Mouse (Mus musculus): ENCODE results near the gene Vegfa.
"Not testable (repeated sequence)": the region's sequence is repeated elsewhere in the genome, so short reads cannot be mapped to it uniquely, and the experiment has no call there.

The Vegfa gene

GRCm38 (mm10) chr17:46017946-46018735 is 14.0 kb downstream of the Vegfa start:
- in situ Hi-C loops (cut with MboI; ENCODE audit: low pct_unique_long_range_greater_than_20kb in 1 of 2, low sequenced_read_pairs in 2 of 2, unreplicated experiment in 1 of 2) = no loop called here

GRCm38 (mm10) chr17:46016617-46017016 is 15.6 kb downstream of the Vegfa start:
- in situ Hi-C loops (cut with MboI; ENCODE audit: low pct_unique_long_range_greater_than_20kb in 1 of 2, low sequenced_read_pairs in 2 of 2, unreplicated experiment in 1 of 2) = no loop called here

GRCm38 (mm10) chr17:46015967-46016366 is 16.2 kb downstream of the Vegfa start:
- in situ Hi-C loops (cut with MboI; ENCODE audit: low pct_unique_long_range_greater_than_20kb in 1 of 2, low sequenced_read_pairs in 2 of 2, unreplicated experiment in 1 of 2) = no loop called here

- in situ Hi-C loops (cut with MboI; ENCODE audit: low pct_unique_long_range_greater_than_20kb in 1 of 2, low sequenced_read_pairs in 2 of 2, unreplicated experiment in 1 of 2) = no loop called here
Measured at GRCm38 (mm10) chr17:46014935-46015334, 17.2 kb downstream of the Vegfa start.

GRCm38 (mm10) chr17:46013549-46013948 is 18.6 kb downstream of the Vegfa start:
- in situ Hi-C loops (cut with MboI; ENCODE audit: low pct_unique_long_range_greater_than_20kb in 1 of 2, low sequenced_read_pairs in 2 of 2, unreplicated experiment in 1 of 2) = no loop called here

- in situ Hi-C loops (cut with MboI; ENCODE audit: low pct_unique_long_range_greater_than_20kb in 1 of 2, low sequenced_read_pairs in 2 of 2, unreplicated experiment in 1 of 2) = no loop called here
Measured at GRCm38 (mm10) chr17:46012211-46012610, 20.0 kb downstream of the Vegfa start.

GRCm38 (mm10) chr17:46010462-46010861 is 21.7 kb downstream of the Vegfa start:
- in situ Hi-C loops (cut with MboI; ENCODE audit: low pct_unique_long_range_greater_than_20kb in 1 of 2, low sequenced_read_pairs in 2 of 2, unreplicated experiment in 1 of 2) = no loop called here

GRCm38 (mm10) chr17:46009182-46009581 is 23.0 kb downstream of the Vegfa start:
- in situ Hi-C loops (cut with MboI; ENCODE audit: low pct_unique_long_range_greater_than_20kb in 1 of 2, low sequenced_read_pairs in 2 of 2, unreplicated experiment in 1 of 2) = no loop called here

- in situ Hi-C loops (cut with MboI; ENCODE audit: low pct_unique_long_range_greater_than_20kb in 1 of 2, low sequenced_read_pairs in 2 of 2, unreplicated experiment in 1 of 2) = no loop called here
Measured at GRCm38 (mm10) chr17:46005458-46005857, 26.7 kb downstream of the Vegfa start.

- in situ Hi-C loops (cut with MboI; ENCODE audit: low pct_unique_long_range_greater_than_20kb in 1 of 2, low sequenced_read_pairs in 2 of 2, unreplicated experiment in 1 of 2) = no loop called here
Measured at GRCm38 (mm10) chr17:46004482-46004881, 27.7 kb downstream of the Vegfa start.

- in situ Hi-C loops (cut with MboI; ENCODE audit: low pct_unique_long_range_greater_than_20kb in 1 of 2, low sequenced_read_pairs in 2 of 2, unreplicated experiment in 1 of 2) = no loop called here
Measured at GRCm38 (mm10) chr17:46003717-46004481, 28.3 kb downstream of the Vegfa start.

GRCm38 (mm10) chr17:45999366-45999940 is 32.7 kb downstream of the Vegfa start:
- in situ Hi-C loops (cut with MboI; ENCODE audit: low pct_unique_long_range_greater_than_20kb in 1 of 2, low sequenced_read_pairs in 2 of 2, unreplicated experiment in 1 of 2) = no loop called here

- in situ Hi-C loops (cut with MboI; ENCODE audit: low pct_unique_long_range_greater_than_20kb in 1 of 2, low sequenced_read_pairs in 2 of 2, unreplicated experiment in 1 of 2) = no loop called here
Measured at GRCm38 (mm10) chr17:45998363-45998762, 33.8 kb downstream of the Vegfa start.

- in situ Hi-C loops (cut with MboI; ENCODE audit: low pct_unique_long_range_greater_than_20kb in 1 of 2, low sequenced_read_pairs in 2 of 2, unreplicated experiment in 1 of 2) = no loop called here
Measured at GRCm38 (mm10) chr17:45996921-45997444, 35.2 kb downstream of the Vegfa start.

- in situ Hi-C loops (cut with MboI; ENCODE audit: low pct_unique_long_range_greater_than_20kb in 1 of 2, low sequenced_read_pairs in 2 of 2, unreplicated experiment in 1 of 2) = no loop called here
Measured at GRCm38 (mm10) chr17:45994281-45994817, 37.8 kb downstream of the Vegfa start.

GRCm38 (mm10) chr17:45986915-45987314 is 45.3 kb downstream of the Vegfa start:
- in situ Hi-C loops (cut with MboI; ENCODE audit: low pct_unique_long_range_greater_than_20kb in 1 of 2, low sequenced_read_pairs in 2 of 2, unreplicated experiment in 1 of 2) = no loop called here

GRCm38 (mm10) chr17:45986374-45986773 is 45.8 kb downstream of the Vegfa start:
- in situ Hi-C loops (cut with MboI; ENCODE audit: low pct_unique_long_range_greater_than_20kb in 1 of 2, low sequenced_read_pairs in 2 of 2, unreplicated experiment in 1 of 2) = no loop called here

GRCm38 (mm10) chr17:45983185-45983584 is 49.0 kb downstream of the Vegfa start:
- in situ Hi-C loops (cut with MboI; ENCODE audit: low pct_unique_long_range_greater_than_20kb in 1 of 2, low sequenced_read_pairs in 2 of 2, unreplicated experiment in 1 of 2) = not testable (repeated sequence)

- in situ Hi-C loops (cut with MboI; ENCODE audit: low pct_unique_long_range_greater_than_20kb in 1 of 2, low sequenced_read_pairs in 2 of 2, unreplicated experiment in 1 of 2) = no loop called here
Measured at GRCm38 (mm10) chr17:45981841-45982240, 50.3 kb downstream of the Vegfa start.

All from mouse embryonic stem cell (cell line).